Mouse (Mus musculus): ENCODE results near the gene Gh. TPM values are rescaled to one million over a fixed set of nuclear protein-coding genes. Genes with fewer than 3 reads are reported as not detected.
"Not testable (repeated sequence)": the region's sequence is repeated elsewhere in the genome, so short reads cannot be mapped to it uniquely, and the experiment has no call there.

Gene Gh
- not detected in 2 replicates for polyA plus RNA-seq (2015; fragmentation: Nextera tagmentation; extraction: Ambion mirVana)

DNA sequence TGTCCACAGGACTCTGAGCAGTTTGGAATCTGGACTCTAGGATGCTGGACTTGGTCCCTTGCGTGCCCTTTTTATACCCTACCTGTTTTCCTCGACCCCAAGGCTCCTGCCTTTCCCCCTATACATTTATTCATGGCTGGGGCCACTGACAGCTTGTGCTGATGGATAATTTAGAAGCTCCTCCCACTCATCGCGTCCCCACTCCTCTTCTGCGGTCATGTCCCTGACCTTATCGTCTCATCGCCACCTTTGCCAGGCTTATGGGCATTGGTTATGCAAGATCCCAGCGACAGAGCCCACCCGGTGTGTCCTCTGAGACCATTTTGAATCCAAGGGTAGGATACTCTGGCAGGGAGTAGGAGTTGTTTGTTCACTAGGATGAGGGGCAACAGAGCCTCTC lies at the start of gene Gh:
Gene Gh, minus strand, starts transcription at position 101 of the 400 bp plus-strand sequence.
- WGBS = 77% methylated on average over 9 of the region's 9 CpGs
- Histone ChIP-seq H3K9ac (ENCODE audit: low read depth, low read length) (no peak within 1 kb of the TSS), H3K4me2 (ENCODE audit: low read depth, low read length) (no peak within 1 kb of the TSS), H3K27me3 (replicated peaks; ENCODE audit: control insufficient read depth, insufficient read depth, low read length) (no peaks in the 10 kb centered on the region), H3K4me1 (ENCODE audit: control insufficient read depth, insufficient read depth, low read length) (no peaks in the 10 kb centered on the region), H3K9me3 (ENCODE audit: control insufficient read depth, low read length) (no peaks in the 10 kb centered on the region), H3K4me3 (ENCODE audit: low read length) (no peak within 1 kb of the TSS), H3K36me3 (ENCODE audit: control insufficient read depth, insufficient read depth, low read length) (no peaks in the 10 kb centered on the region), H3K27ac (ENCODE audit: low read length) (no peak within 1 kb of the TSS)
- ATAC-seq = no peak

DNA sequence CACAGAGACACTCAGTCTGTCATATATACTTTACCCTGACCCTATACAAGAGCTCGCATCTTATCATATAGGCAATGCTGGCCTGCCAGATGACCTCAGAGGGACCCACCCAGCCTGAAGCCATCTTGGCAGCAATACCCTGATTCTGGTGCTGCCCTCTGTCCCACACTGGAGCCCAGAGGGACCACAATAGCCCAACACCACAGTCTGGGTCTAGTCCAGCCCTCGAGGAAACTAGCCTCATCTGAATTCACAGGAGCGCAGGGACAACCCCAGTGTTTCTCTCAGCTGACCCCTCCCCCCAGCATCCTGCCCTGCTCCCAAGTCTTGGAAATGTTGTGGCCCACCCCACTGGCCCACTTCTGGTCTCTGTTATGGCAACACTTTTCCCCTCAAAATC lies 49.6 kb upstream of the Gh start:
- Histone ChIP-seq H3K4me1 (ENCODE audit: control insufficient read depth, insufficient read depth, low read length) (peaks cover 7% of the 10 kb centered on the region; the same call in 1 of the 2 replicates), H3K9me3 (ENCODE audit: control insufficient read depth, low read length) (no peaks in the 10 kb centered on the region), H3K27ac (ENCODE audit: low read length) (no peak overlapping the region), H3K4me3 (ENCODE audit: low read length) (no peak overlapping the region), H3K27me3 (replicated peaks; ENCODE audit: control insufficient read depth, insufficient read depth, low read length) (no peaks in the 10 kb centered on the region), H3K4me2 (ENCODE audit: low read depth, low read length) (no peak overlapping the region), H3K9ac (ENCODE audit: low read depth, low read length) (no peak overlapping the region), H3K36me3 (ENCODE audit: control insufficient read depth, insufficient read depth, low read length) (no peaks in the 10 kb centered on the region)
- no peak for ATAC-seq
- WGBS = 52% methylated on average over 3 of the region's 3 CpGs

DNA sequence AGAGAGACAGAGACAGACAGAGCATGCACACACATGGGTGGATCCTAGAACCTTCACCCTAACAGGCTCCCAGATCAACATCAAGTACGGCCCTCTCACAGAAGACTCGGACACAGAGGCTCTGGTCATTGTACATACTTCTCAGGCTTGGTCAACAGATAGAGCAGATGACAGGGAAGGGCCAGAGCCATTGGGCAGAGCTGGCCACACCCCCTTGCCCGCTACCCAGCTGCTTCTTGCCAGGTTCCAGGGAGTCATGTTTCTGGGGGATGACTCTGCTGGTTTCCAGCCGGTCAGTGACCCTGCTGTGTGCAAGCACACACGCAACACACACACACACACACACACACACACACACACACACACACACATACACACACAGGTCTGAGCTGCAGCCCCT lies 49.2 kb upstream of the Gh start:
- no peak overlapping the region for H3K4me3 ChIP-seq (ENCODE audit: low read length)
- no peak for ATAC-seq
- H3K27me3 ChIP-seq (replicated peaks; ENCODE audit: control insufficient read depth, insufficient read depth, low read length) = no peaks in the 10 kb centered on the region
- no peak overlapping the region for H3K9ac ChIP-seq (ENCODE audit: low read depth, low read length)
- no peaks in the 10 kb centered on the region for H3K36me3 ChIP-seq (ENCODE audit: control insufficient read depth, insufficient read depth, low read length)
- no peak overlapping the region for H3K27ac ChIP-seq (ENCODE audit: low read length)
- H3K4me1 ChIP-seq (ENCODE audit: control insufficient read depth, insufficient read depth, low read length) = peaks cover 5% of the 10 kb centered on the region; the same call in 1 of the 2 replicates
- H3K9me3 ChIP-seq (ENCODE audit: control insufficient read depth, low read length) = no peaks in the 10 kb centered on the region
- 43% methylated on average over 5 of the region's 5 CpGs for WGBS
- H3K4me2 ChIP-seq (ENCODE audit: low read depth, low read length) = no peak overlapping the region

DNA sequence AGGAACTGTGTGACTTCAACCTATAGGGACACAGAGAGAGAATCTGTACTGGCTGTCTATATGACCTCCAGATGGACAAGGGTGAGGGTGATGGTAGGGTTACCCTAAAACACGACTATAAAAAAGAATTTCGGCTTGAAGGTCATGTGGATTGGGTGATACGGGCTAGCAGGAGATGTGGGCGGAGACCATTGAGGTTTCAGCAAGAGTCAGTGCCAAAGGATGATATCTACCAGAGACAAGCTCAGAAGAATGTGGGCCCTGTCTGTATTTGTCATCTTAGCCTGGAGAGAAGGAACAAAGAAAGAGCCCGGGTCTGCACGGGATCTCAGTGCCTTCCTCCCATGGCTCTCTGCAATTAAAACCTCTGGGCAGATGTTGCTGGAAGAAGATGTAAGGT lies 48.1 kb upstream of the Gh start:
- Histone ChIP-seq H3K9ac (ENCODE audit: low read depth, low read length) (no peak overlapping the region), H3K27ac (ENCODE audit: low read length) (no peak overlapping the region), H3K4me2 (ENCODE audit: low read depth, low read length) (no peak overlapping the region), H3K4me1 (ENCODE audit: control insufficient read depth, insufficient read depth, low read length) (no peaks in the 10 kb centered on the region), H3K4me3 (ENCODE audit: low read length) (no peak overlapping the region), H3K27me3 (replicated peaks; ENCODE audit: control insufficient read depth, insufficient read depth, low read length) (no peaks in the 10 kb centered on the region), H3K9me3 (ENCODE audit: control insufficient read depth, low read length) (no peaks in the 10 kb centered on the region), H3K36me3 (ENCODE audit: control insufficient read depth, insufficient read depth, low read length) (no peaks in the 10 kb centered on the region)
- 72% methylated on average over 6 of the region's 6 CpGs for WGBS
- no peak for ATAC-seq

DNA sequence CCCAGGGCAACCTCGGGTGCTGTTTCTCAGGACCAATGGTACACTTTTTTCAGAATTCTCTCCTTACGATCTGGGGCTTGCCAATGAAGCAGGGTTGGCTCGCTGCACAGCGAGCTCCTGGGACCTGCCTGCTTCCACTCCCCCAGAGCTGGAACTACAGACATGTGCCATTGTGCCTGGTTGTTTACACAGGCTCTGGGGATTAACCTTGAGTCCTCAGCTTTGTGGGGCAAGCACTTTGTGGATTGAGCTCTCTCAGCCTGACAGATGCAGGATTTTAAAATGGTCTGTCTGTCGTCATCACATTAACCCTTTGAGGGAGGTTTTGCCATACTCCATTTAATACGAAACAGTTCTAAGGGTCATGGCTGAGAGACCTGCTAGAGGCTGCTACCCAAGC lies 43.2 kb upstream of the Gh start:
- WGBS = 32% methylated on average over 6 of the region's 6 CpGs
- Histone ChIP-seq H3K4me3 (ENCODE audit: low read length) (no peak overlapping the region), H3K4me2 (ENCODE audit: low read depth, low read length) (no peak overlapping the region), H3K27me3 (replicated peaks; ENCODE audit: control insufficient read depth, insufficient read depth, low read length) (no peaks in the 10 kb centered on the region), H3K9ac (ENCODE audit: low read depth, low read length) (no peak overlapping the region), H3K4me1 (ENCODE audit: control insufficient read depth, insufficient read depth, low read length) (no peaks in the 10 kb centered on the region), H3K27ac (ENCODE audit: low read length) (no peak overlapping the region), H3K36me3 (ENCODE audit: control insufficient read depth, insufficient read depth, low read length) (no peaks in the 10 kb centered on the region), H3K9me3 (ENCODE audit: control insufficient read depth, low read length) (no peaks in the 10 kb centered on the region)
- ATAC-seq = no peak

DNA sequence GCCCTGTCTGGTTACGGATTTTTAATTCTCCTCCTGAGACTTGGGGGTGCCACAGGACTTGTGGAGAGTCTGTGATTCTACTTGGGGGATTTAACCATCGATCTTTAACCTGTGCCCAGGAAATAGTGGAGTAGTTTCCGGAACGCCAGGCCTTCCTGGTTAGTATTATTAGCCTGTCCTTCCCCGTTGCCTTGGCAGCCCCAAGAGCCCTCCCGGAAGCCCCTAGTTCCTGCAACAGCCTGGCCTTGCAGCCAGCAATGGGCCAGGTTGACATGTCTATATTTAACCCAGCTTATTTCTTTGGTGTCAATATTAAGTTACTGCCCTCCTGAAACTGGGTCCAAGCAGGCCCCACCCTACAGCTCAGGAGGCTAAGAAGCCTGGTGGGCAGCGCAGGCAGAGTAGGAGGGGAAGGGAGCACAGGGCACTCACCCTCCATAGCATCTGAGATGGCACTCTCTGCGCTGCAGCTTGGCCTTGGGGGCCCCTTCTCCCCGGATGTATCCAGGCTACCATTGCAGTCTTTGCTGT lies 39.4 kb upstream of the Gh start:
- Histone ChIP-seq H3K9ac (ENCODE audit: low read depth, low read length) (no peak overlapping the region), H3K4me2 (ENCODE audit: low read depth, low read length) (no peak overlapping the region), H3K27me3 (replicated peaks; ENCODE audit: control insufficient read depth, insufficient read depth, low read length) (no peaks in the 10 kb centered on the region), H3K4me3 (ENCODE audit: low read length) (no peak overlapping the region), H3K9me3 (ENCODE audit: control insufficient read depth, low read length) (no peaks in the 10 kb centered on the region), H3K36me3 (ENCODE audit: control insufficient read depth, insufficient read depth, low read length) (no peaks in the 10 kb centered on the region), H3K27ac (ENCODE audit: low read length) (no peak overlapping the region), H3K4me1 (ENCODE audit: control insufficient read depth, insufficient read depth, low read length) (no peaks in the 10 kb centered on the region)
- WGBS = 76% methylated on average over 9 of the region's 9 CpGs
- no peak for ATAC-seq

DNA sequence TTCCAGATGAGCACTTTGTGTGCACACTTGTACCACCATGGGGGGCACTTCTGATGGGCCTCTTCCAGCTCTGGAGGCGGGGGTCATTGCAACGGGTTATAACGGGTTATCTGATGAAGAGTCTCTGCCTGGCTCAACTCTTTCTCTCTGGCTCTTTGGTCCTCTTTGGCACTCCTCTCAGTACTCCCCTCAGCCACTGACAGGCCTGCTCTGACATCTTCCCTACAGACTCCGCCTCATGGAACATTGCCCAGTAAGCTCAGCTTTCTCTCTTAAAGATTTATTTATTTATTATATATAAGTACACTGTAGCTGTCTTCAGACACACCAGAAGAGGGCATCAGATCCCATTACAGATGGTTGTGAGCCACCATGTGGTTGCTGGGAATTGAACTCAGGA lies 37.7 kb upstream of the Gh start:
- H3K4me1 ChIP-seq (ENCODE audit: control insufficient read depth, insufficient read depth, low read length); H3K9ac ChIP-seq (ENCODE audit: low read depth, low read length); H3K27me3 ChIP-seq (replicated peaks; ENCODE audit: control insufficient read depth, insufficient read depth, low read length); H3K27ac ChIP-seq (ENCODE audit: low read length); H3K4me3 ChIP-seq (ENCODE audit: low read length); H3K9me3 ChIP-seq (ENCODE audit: control insufficient read depth, low read length); ATAC-seq; H3K36me3 ChIP-seq (ENCODE audit: control insufficient read depth, insufficient read depth, low read length); H3K4me2 ChIP-seq (ENCODE audit: low read depth, low read length): not testable (repeated sequence)
- 87% methylated on average over 4 of the region's 4 CpGs for WGBS

DNA sequence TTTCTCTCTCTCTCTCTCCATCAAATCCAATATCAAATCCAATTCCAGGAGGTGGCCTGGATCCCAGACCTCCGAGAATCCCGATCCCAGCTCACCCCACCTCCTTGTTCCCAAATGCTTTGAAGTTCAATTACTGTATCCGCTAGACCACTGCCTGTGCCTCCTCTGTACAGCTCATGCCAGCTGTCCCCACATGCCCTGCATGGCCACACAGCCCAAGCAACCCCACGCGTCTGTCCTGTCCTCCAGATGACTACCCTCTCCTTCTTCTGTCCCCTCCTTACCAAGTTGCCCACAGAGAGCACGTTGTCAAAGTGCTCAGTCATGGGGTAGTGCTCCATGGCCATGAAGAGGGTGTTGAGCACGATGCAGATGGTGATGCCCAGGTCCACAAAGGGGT lies 37.2 kb upstream of the Gh start:
- Histone ChIP-seq H3K9ac (ENCODE audit: low read depth, low read length) (no peak overlapping the region), H3K36me3 (ENCODE audit: control insufficient read depth, insufficient read depth, low read length) (no peaks in the 10 kb centered on the region), H3K9me3 (ENCODE audit: control insufficient read depth, low read length) (no peaks in the 10 kb centered on the region), H3K4me3 (ENCODE audit: low read length) (no peak overlapping the region), H3K4me1 (ENCODE audit: control insufficient read depth, insufficient read depth, low read length) (no peaks in the 10 kb centered on the region), H3K27ac (ENCODE audit: low read length) (no peak overlapping the region), H3K27me3 (replicated peaks; ENCODE audit: control insufficient read depth, insufficient read depth, low read length) (no peaks in the 10 kb centered on the region), H3K4me2 (ENCODE audit: low read depth, low read length) (no peak overlapping the region)
- WGBS = 74% methylated on average over 7 of the region's 7 CpGs
- no peak for ATAC-seq

DNA sequence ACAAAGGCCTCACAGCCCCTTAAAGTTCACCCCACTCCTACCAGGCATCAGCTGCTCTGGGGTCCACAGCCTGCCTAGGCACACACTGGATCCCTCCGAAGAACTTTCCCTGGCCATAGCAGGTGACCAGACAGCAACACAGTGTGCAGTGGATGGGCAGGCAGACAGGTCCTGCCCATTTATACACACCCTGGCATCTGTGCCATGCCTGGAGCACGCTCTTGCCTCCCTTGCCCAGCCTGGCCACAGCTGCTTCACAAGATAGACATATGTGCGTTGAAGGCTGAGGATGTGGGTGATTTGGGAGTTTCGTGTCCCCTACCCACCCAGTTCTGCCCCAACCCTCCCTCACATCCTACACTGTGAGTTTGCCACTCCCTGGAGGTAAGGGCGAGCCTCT lies 36.4 kb upstream of the Gh start:
- ATAC-seq = no peak
- no peak overlapping the region for H3K4me3 ChIP-seq (ENCODE audit: low read length)
- no peak overlapping the region for H3K9ac ChIP-seq (ENCODE audit: low read depth, low read length)
- no peak overlapping the region for H3K4me2 ChIP-seq (ENCODE audit: low read depth, low read length)
- no peak overlapping the region for H3K27ac ChIP-seq (ENCODE audit: low read length)
- no peaks in the 10 kb centered on the region for H3K9me3 ChIP-seq (ENCODE audit: control insufficient read depth, low read length)
- H3K27me3 ChIP-seq (replicated peaks; ENCODE audit: control insufficient read depth, insufficient read depth, low read length) = no peaks in the 10 kb centered on the region
- no peaks in the 10 kb centered on the region for H3K36me3 ChIP-seq (ENCODE audit: control insufficient read depth, insufficient read depth, low read length)
- WGBS = 80% methylated on average over 5 of the region's 5 CpGs
- no peaks in the 10 kb centered on the region for H3K4me1 ChIP-seq (ENCODE audit: control insufficient read depth, insufficient read depth, low read length)

DNA sequence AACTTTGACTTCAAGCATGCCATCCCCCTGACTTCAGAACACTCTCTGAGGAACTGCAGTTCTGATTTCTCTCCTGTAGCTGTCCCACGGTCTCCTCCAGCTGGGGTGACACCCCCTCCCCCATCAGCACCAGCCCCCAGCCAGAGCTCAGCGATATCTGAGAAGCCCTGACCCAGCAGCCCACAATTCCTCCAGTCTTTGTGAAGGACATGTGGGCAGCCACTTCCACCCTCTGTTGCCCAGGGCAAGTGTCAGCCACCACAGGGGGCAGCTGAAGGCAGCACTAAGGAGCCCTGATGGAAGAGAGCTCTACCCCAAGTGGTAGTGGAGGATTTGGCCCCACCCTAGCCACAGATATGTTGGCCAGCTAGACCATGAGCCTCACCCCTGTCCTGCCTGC lies 32.4 kb upstream of the Gh start:
- no peak for ATAC-seq
- H3K4me3 ChIP-seq (ENCODE audit: low read length) = no peak overlapping the region
- H3K4me1 ChIP-seq (ENCODE audit: control insufficient read depth, insufficient read depth, low read length) = no peaks in the 10 kb centered on the region
- H3K4me2 ChIP-seq (ENCODE audit: low read depth, low read length) = no peak overlapping the region
- no peak overlapping the region for H3K27ac ChIP-seq (ENCODE audit: low read length)
- H3K9me3 ChIP-seq (ENCODE audit: control insufficient read depth, low read length) = no peaks in the 10 kb centered on the region
- H3K9ac ChIP-seq (ENCODE audit: low read depth, low read length) = no peak overlapping the region
- no peaks in the 10 kb centered on the region for H3K36me3 ChIP-seq (ENCODE audit: control insufficient read depth, insufficient read depth, low read length)
- WGBS = 7% methylated on average over 2 of the region's 2 CpGs
- no peaks in the 10 kb centered on the region for H3K27me3 ChIP-seq (replicated peaks; ENCODE audit: control insufficient read depth, insufficient read depth, low read length)
